Mouse (Mus musculus): Measurements from ENCODE around the gene Baiap2l1.

- TF ChIP-seq POLR2A (IDR thresholded peaks at IDR 0.05; ENCODE audit: control insufficient read depth, low read depth, low read length), result no peak
- no peak for TF ChIP-seq CTCF (IDR thresholded peaks at IDR 0.05; ENCODE audit: control insufficient read depth, insufficient read depth, insufficient replicate concordance, low read depth, low read length)
Observed at GRCm38 (mm10) chr5:144372885-144373284, 15.0 kb upstream of the Baiap2l1 start.
